In genomic region chr5:31290521-31291360, GRCm38 (mm10) we compare ENCODE assay signal across 7 mouse cellular contexts. TPM values are rescaled to one million over a fixed set of nuclear protein-coding genes. Genes with fewer than 3 reads are reported as not detected.
DNase-seq lines count a peak whose midpoint lies in the region; ATAC-seq lines count a peak whose summit lies in the region.

Ift172 (minus strand) TSS chr5:31291116.

- DNase-seq in adrenal gland, postnatal 14 days = peak; percentile 98
- peak; percentile 99 for DNase-seq in embryonic facial prominence, embryonic 11.5 days (ENCODE audit: low spot score)
- peak; percentile 98 for DNase-seq in kidney, adult 11 months
- peak; percentile 96 for DNase-seq in limb, embryonic 10.5 days (ENCODE audit: low spot score)
- DNase-seq in spleen, adult 12 weeks (ENCODE audit: low spot score) = peak; percentile 88

- no peaks in the 10 kb centered on the region for H3K36me3 ChIP-seq in embryonic facial prominence, embryonic 11.5 days (replicated peaks; ENCODE audit: control insufficient read depth, insufficient read depth, low read depth, low read length)
- peaks cover 39% of the 10 kb centered on the region for H3K36me3 ChIP-seq in limb, embryonic 10.5 days
- H3K36me3 ChIP-seq in midbrain, embryonic 13.5 days = peaks cover 23% of the 10 kb centered on the region

- 3% methylated on average over 45 of the region's 45 CpGs for WGBS in embryonic facial prominence, embryonic 11.5 days
- 3% methylated on average over 45 of the region's 45 CpGs for WGBS in limb, embryonic 10.5 days
- 2% methylated on average over 45 of the region's 45 CpGs for WGBS in midbrain, embryonic 13.5 days

- H3K9me3 ChIP-seq in embryonic facial prominence, embryonic 11.5 days (replicated peaks; ENCODE audit: control insufficient read depth, low read length) = no peaks in the 10 kb centered on the region
- no peaks in the 10 kb centered on the region for H3K9me3 ChIP-seq in limb, embryonic 10.5 days (replicated peaks)
- H3K9me3 ChIP-seq in midbrain, embryonic 13.5 days = no peaks in the 10 kb centered on the region

- peak within 1 kb of the TSS; percentile 36 for H3K4me3 ChIP-seq in embryonic facial prominence, embryonic 11.5 days (ENCODE audit: low read depth, low read length)
- H3K4me3 ChIP-seq in limb, embryonic 10.5 days = peak within 1 kb of the TSS; percentile 56
- H3K4me3 ChIP-seq in midbrain, embryonic 13.5 days (replicated peaks) = peak within 1 kb of the TSS; percentile 53

- peak within 1 kb of the TSS; percentile 70 for H3K4me2 ChIP-seq in embryonic facial prominence, embryonic 11.5 days (ENCODE audit: low read depth, low read length)
- peak within 1 kb of the TSS; percentile 84 for H3K4me2 ChIP-seq in midbrain, embryonic 13.5 days (replicated peaks)

- H3K4me1 ChIP-seq in embryonic facial prominence, embryonic 11.5 days (ENCODE audit: control insufficient read depth, insufficient read depth, low read length) = no peaks in the 10 kb centered on the region
- peaks cover 35% of the 10 kb centered on the region for H3K4me1 ChIP-seq in limb, embryonic 10.5 days
- H3K4me1 ChIP-seq in midbrain, embryonic 13.5 days (replicated peaks) = peaks cover 40% of the 10 kb centered on the region

- no peaks in the 10 kb centered on the region for H3K27me3 ChIP-seq in embryonic facial prominence, embryonic 11.5 days (ENCODE audit: control insufficient read depth, insufficient read depth, low read length)
- H3K27me3 ChIP-seq in limb, embryonic 10.5 days (ENCODE audit: low read depth, poor library complexity, severe bottlenecking) = no peaks in the 10 kb centered on the region
- H3K27me3 ChIP-seq in midbrain, embryonic 13.5 days = no peaks in the 10 kb centered on the region

- H3K27ac ChIP-seq in embryonic facial prominence, embryonic 11.5 days (replicated peaks; ENCODE audit: low read depth, low read length) = 0 out of 2 replicates have a peak within 1 kb of the TSS, but pooled peaks have one; percentile 3
- peak within 1 kb of the TSS; percentile 78 for H3K27ac ChIP-seq in limb, embryonic 10.5 days
- H3K27ac ChIP-seq in midbrain, embryonic 13.5 days = peak within 1 kb of the TSS; percentile 87

- ATAC-seq in embryonic facial prominence, embryonic 11.5 days (replicated peaks; ENCODE audit: insufficient number of reproducible peaks, low FRiP score, low TSS enrichment, low read depth) = peak; percentile 86
- ATAC-seq in granulocyte monocyte progenitor cell, adult 5-6 weeks (replicated peaks; ENCODE audit: poor library complexity, severe bottlenecking) = peak; percentile 87
- ATAC-seq in midbrain, embryonic 13.5 days = peak; percentile 90

- peak within 1 kb of the TSS; percentile 56 for H3K9ac ChIP-seq in embryonic facial prominence, embryonic 11.5 days (replicated peaks; ENCODE audit: low read length)
- H3K9ac ChIP-seq in midbrain, embryonic 13.5 days (replicated peaks) = peak within 1 kb of the TSS; percentile 66

RNA-seq across cellular contexts. Expression of gene Ift172, which starts in this region (rescaled TPM):
- total RNA-seq in adrenal gland, postnatal 14 days (2021) = 36.0 and 41.5 TPM in 2 replicates
- polyA plus RNA-seq in embryonic facial prominence, embryonic 11.5 days (2014; fragmentation: Nextera tagmentation; extraction: Ambion mirVana) = 31.2 and 38.6 TPM in 2 replicates
- total RNA-seq in granulocyte monocyte progenitor cell, adult 5-6 weeks (2014; fragmentation: Nextera tagmentation) = 16.5 and 29.2 TPM in 2 replicates
- 12.7 and 44.9 TPM in 2 replicates for total RNA-seq in granulocyte monocyte progenitor cell, adult 5-6 weeks (2017)
- polyA plus RNA-seq in limb, embryonic 10.5 days (2016; fragmentation: Nextera tagmentation; extraction: Ambion mirVana) = 34.7 and 48.6 TPM in 2 replicates
- 34.4 and 36.0 TPM in 2 replicates for polyA plus RNA-seq in midbrain, embryonic 13.5 days (2015; fragmentation: Nextera tagmentation; extraction: Ambion mirVana)

Comparison
In these comparisons a context has a peak if more than half of its experiments do, and no peak if none do; other contexts are left out.
1. Peak in every context shown above with its lines: DNase-seq, ATAC-seq, H3K4me3 ChIP-seq and H3K27ac ChIP-seq.
2. H3K27ac ChIP-seq: peak in every context shown above with its lines; median percentile 87 in midbrain, embryonic 13.5 days; 78 in limb, embryonic 10.5 days; 3 in embryonic facial prominence, embryonic 11.5 days.